Mouse (Mus musculus) G1E (cell line): Measurements from ENCODE around the gene Nrg3.

Experiments used
- CTCF ChIP-seq: IDR thresholded peaks from 2 replicates; pipeline ENCODE4 v1.5.1; 2012; ENCODE audit warnings: low read depth, low read length, inconsistent platforms, mixed read lengths
- GATA1 ChIP-seq: IDR thresholded peaks from 2 replicates; pipeline ENCODE4 v1.6.1; 2012; ENCODE audit warnings: borderline replicate concordance, low read length, inconsistent platforms, mixed read lengths
- GATA2 ChIP-seq: IDR thresholded peaks from 2 replicates; pipeline ENCODE4 v1.6.1; 2012; ENCODE audit warnings: low read depth, low read length, inconsistent platforms, borderline replicate concordance
- TAL1 ChIP-seq: conservative IDR thresholded peaks from 2 replicates; pipeline ENCODE4 v1.6.1; 2012; ENCODE audit warnings: low read depth, low read length, inconsistent platforms, mixed read lengths

GRCm38 (mm10) chr14:39356251-39356650, 116.6 kb downstream of the Nrg3 start:
- TF ChIP-seq CTCF (no peak), TAL1 (no peak), GATA1 (no peak), GATA2 (no peak)
